Mouse (Mus musculus) mouse trophoblast stem cell (cell line): ENCODE measurements at regions not wholly inside any gene's neighbourhood (a gene's known extent, or its start where the extent isn't known, plus 50 kb on each side); places are given as distances from the start of the nearest gene placed in this dataset.

Experiments
- in situ Hi-C, 2 experiments: fragments of 300-500 bp; cut with MseI, MboI; formaldehyde crosslinking; loops; 2 replicates in 1 of 2; 3 replicates in 1 of 2; pipeline ENCODE4 v1.15.1; 2025

DNA sequence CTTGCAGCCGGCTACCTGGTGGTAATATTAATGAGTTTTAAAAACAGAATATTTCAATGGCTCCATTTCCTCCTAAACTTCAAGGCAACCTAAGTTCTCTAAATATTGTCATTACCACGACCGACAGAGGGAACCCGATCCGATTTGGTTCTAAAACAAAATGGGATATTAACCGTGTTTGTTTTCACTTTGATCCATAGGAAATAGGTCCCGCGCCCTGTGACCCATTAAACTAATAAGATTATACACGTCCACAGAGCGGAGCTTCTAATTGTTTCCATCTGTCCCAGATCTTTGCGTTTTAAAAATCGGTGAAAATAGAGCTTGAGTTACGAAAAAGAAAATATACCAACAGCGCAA, 254.8 kb upstream of the Nfe2l3 start:
- in situ Hi-C loops = no loop called here

DNA sequence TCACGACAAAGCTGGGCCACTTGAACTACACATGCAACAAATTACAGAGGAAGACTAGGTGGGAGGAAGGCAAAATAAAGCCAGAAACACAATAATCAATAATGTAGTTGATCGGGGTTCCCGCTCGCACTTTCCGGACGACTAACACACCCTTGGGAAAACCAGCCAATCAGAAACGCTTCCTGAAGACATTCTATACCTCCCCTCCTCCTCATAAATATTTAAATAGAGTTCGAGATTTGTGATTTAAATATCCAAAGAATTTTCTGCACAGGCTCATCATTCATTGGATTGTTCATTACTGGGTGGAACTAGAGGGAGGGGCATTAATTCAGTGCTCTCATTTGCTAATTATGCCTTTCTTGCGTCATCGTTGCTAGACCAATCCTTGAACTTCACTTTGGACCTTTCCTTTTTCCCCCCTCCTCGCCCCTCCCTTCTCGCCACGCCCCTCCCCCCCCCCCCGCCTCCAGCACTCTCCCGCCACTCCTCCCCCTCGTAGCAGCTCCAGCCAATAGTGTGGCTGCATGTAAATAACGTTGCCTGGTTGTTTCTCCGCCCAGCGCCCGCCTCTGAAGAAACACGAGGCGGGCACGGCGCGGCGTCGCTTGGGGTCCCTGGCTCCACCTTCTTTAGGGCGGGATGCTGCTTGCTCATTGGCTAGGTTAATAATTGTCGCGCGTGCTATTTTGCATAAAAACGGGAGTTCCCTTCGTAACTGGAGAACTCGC, 254.2 kb upstream of the Nfe2l3 start:
- in situ Hi-C loops = no loop called here

DNA sequence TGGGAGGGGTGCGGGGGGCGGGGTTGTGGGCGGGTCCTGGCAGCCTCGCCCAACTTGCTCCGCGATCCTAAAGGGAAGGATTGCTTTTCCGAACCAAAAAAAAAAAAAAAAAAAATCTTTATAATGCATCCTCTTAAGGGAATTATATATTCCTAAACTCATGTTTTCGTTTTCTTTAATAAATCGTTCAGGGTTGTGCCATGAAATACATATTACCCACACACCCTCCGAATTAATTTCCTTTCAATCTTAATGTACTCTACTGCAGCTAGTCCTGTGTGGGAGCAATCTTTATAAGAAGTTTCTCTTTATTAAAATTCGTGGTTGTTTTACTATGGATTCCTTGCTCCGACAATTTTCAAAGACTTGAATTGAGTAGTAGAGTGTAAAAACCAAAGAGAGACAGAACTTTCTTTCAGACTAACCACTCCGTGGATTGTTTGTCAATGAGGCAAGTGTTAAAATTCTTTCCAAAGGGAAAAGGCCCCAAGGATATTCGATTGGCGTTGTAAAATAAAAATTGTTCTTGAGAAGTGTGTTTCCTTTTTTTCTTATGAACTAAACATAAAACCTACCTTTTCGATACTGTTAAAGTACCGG, 253.6 kb upstream of the Nfe2l3 start:
- in situ Hi-C loops = no loop called here

DNA sequence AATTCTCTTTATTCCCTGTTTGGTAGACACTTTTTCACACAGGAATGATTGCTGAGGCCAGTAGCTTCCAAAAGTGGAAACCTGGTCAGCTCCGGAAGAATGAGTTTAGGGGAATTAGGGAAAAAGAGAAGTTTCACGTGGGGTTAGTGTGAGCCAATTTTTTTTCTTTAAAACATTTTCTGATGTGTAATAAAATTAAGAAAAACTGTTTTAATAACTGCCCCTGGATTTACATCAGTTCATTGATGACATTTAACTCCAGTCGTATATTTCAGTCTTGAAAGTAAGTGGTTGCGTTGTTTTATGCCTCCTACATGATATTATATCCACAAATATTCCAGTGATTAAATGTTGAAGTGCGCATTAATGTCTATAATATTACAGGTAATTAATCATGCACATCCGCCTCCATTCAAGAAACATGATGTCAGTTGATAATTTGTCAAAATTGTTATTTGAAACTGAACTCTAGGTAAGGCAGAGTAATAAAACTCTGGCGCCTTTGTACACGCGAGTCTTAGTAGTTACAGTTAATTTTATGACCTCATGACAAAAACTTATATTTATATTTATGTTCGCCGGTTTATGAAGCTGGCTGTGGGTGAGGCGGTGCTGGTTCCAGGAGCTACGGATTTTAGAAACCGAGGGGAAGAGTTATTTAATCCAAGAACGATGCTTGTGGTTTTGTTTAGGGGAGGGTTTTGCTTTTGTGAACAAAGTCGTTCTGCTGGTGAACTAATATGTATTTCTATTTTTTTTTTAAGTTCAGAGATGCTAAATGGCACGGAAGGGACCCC, 252.5 kb upstream of the Nfe2l3 start:
- in situ Hi-C loops = no loop called here

DNA sequence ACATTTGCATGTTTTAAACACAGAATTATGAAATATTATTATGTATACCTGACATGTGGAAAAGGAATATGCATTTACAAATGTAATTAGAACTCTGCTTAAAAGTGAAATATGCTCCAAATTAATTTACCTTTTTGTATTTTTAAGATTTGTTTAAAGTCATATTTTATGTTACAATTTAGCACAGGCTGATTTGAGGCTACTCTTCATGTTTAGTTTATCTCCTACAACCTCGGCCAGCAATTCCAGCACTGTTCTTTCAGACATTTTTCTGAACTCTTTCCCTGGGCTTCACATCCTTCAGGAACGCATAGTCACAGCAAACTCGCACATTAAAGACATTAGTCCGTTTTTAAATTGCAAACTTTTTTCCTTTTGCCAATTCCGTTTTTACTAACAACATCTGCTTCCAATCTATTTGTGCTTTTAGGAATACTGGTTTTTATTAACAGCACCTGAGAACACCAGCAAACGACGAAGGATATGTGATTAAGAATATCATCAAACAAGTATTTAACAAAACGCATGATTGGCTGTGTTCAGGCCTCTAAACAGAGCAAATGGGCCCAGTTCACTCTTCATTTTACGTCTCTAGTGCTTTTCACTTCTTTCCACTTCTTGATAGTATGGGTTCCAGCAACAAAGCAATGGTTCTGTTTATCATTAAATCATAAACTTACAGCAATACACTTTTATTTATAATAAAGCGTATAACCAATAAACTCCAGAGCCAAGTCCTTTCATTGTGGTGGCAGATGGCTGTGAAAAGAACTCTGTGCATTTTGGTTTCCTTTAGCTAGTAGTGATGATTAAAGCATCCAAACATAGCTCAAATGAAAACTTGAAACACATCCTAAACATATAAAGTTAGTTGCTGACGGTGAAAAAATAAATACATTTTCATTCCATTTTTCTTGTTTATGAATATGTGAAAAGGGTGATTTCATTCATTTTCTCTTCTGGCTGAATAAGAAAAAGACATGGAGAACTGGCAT, 251.3 kb upstream of the Nfe2l3 start:
- in situ Hi-C loops = no loop called here

DNA sequence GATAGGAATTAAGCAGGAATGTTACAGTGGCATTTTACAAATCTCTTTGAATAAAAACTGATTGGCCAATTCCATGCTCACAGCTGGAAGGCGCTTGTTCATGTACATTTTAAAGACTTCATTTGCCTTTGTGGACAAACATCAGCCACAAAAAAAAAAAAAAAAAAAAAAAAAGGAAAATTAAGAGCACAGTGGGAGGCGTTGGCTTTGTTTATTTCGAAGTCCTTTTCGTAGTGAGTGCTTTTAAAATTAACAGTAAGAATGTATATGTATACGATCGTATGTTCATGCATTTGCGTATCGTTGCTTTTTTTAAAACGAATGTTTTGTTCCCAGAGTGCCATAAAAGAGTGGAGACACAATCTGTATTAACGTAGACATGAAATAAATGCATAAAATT, 250.6 kb upstream of the Nfe2l3 start:
- in situ Hi-C loops = no loop called here

DNA sequence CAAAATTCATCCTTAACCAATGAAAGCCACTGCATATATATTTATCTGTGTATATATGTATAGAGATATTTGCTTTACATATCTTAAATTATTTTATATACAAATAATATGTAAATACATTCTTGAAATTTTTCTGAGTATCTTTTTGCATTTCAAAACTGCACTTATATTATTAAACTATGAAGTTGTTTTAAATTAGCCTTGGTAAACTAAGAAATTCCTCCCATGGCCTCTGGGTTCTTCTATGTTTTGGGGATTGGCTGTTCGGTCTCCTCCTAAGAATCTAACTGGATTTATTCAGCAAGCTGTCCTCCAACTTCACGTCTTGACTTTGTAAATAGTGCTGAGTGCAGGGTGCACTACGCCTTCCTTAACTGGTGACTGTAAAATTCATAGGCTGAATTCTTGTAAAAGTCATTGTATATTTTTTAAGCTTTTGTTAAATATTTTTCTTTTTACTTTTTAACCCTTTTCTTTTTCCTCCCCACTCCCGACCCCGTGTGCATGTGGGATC, 249.6 kb upstream of the Nfe2l3 start:
- in situ Hi-C loops = no loop called here

DNA sequence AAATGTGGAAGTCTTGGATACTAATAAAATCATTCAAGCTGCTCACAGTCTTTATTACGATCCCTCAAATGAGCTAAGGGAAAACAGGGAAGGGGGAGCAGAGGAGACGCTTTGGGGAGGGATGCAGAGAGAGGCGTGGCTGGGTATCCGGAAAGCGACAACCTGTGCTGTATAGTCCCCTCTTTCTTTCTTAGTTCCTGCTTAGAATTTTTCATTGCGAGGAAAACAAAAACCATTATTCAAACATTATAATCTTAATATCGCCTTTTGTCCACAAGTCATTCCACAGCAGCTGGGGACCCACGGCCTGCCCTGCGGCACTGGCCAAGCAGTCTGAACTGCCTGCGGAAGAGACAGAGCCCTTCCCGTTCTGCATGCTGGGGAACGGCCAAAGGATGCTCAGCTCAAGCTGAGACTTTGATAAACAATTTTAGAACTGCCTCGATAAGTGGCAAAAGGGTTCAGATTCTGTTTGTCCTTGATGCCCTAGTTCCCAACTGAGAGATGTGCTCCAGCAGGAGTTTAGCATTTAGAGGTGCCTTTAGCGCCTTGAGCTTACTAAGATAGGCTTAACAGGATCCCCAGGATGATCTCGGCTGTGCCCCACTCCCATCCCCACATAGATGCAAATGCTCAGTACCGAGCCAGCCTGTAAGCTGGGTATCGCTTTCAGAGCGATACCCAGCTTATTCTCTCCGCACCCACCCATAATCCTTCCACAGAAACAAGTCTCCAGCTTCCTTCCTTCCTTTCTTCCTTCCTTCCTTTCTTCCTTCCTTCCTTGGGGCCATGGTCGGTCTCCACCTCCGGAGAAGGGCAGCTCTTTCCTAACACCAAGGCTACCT, 248.7 kb upstream of the Nfe2l3 start:
- in situ Hi-C loops = no loop called here

DNA sequence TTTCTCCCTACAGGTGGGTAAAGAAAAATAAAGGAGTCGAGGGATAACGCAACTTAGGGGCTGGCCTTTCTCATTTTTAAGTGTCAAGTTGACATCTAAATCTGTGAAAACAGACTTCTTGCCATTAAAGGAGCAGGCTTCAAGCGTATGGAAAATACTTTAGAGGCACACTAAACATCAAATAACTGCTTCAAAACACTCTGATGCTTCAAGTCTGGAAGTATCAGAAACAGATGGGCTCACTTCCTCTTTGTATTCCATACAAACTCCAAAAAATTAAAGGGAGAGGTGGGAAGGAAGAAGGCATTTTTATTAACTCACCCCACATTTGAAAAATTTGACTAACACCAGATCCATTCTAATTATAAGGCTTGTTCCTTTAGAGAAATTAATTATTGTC, 248.0 kb upstream of the Nfe2l3 start:
- in situ Hi-C loops = no loop called here

DNA sequence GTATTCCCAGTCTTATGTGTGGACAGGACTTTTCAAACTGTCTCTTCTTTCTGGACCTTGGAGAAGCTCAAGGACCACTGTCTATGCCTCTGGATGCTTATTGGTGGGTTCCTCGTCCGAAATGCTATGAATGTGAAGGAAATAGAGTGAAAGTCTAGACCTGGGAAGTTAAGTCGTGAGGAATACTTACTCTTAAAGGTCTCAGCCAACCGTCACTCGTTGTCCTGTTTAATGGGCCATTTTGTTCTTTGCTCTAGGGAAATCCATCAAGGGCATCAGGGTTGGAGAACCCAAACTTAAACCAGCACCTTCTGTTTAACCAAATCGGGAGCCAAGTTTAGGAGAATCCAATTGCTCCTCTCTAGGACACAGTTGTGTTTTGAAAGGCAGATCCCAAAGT, 247.3 kb upstream of the Nfe2l3 start:
- in situ Hi-C loops = no loop called here

DNA sequence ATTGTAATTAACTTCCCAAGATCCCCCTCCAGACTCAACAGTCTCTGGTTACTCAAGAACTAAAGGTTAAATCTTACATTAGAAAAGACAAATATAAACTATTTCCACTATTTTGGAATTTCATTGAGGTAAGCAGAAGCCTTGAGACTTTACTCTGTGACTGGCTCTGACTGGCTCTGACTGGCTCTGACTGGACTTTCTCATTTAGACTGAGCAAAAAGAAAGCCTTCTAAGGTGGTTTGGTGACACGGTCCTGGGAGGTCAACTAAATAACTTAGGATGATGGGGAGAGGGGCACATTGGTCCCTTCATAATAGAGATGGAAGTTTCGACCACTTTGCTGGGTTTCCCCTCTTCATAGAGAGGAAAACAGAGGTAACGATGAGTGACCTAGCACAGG, 243.3 kb upstream of the Nfe2l3 start:
- in situ Hi-C loops = no loop called here

DNA sequence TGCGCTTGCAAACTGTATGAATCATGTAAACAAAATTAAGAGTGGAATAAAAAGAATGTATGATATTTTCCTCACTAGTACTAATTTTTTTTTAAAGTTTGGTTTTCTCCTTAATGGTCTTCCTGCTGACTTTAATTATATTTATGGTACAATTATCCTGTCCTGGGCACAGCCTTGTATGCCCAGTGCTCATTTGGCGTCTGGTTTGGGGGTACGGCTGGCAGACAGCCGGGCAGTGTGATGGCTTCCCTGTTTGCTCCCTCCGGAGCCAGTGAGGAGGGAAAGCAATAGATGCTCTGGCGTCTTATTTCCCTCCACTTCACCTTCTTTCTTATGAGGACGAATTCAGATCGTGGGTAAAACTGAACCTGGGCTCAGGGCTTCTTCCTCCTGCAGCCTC, 239.6 kb upstream of the Nfe2l3 start:
- in situ Hi-C loops = no loop called here

DNA sequence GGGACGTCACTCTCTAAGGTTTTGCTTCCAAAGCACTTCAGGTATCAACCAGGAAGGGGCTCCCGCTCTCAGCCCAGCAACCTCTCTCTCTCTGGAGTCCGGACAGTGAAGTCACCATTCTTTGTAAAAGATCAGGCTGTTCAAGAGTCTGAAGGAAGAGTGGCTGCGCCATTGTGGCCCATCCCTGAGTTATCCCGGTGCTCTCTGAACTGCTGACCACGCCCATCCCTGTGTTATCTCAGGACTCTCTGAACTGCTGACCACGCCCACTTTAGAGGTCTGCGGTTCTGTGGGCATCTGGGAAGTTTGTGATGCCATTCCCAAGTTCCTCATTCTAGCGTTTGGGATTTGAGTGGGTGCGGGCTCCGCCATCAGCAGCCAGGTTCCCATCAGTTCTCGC, 239.1 kb upstream of the Nfe2l3 start:
- in situ Hi-C loops = no loop called here

DNA sequence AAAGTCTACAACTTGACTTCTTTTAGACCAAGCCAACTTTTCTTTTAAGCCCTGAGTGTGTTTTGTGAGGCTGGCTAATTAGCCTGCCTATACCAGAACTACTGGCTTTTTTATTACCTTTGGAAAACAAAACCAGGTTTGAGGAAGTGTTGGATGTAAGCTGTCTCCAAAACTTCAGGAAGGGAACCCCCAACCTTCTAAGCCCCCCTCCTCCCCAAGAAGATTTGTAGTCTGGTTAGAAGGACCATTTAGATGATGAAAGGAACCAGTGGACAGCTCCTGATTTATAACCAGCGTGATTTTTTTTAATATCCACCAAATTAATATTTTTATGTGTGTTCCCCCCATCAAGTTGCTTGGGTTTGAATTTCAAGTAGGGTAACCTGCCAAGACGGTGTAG, 236.1 kb upstream of the Nfe2l3 start:
- in situ Hi-C loops = no loop called here

DNA sequence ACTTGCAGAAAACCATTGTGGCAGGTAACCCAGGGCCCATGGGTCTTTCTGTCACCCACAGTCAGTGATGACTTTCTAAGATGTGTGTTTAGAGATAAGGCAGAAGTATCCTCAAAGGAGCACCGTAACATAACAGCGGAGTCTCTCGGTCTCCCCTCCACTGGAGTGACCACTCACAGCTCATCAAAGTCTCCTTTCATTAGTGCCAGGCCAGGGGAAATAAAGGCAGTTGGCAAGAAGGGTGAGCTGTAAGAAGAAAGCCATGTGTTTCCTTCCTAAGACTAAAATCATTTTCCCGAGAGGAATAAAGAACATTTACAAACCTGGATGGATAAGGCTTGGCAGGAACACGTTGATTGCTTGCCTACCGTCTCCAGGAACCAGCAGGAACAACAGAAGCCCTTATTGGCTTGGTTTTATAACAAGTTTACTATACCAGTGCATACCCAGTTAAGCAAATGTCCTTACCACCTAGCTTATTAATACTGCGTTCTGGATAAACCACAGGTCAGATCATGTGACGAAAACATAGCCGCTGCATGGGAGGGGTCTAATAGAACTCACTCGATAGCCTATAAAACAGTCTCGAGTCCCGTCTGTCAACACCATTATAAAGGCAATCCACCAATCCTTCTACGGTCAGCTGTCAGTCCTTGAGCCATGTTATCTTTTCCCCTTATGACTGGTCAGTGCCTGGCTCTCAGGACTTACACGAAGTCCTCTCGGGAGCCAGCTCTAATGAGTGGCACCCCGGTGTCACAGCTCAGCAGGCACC, 235.3 kb upstream of the Nfe2l3 start:
- in situ Hi-C loops = no loop called here

DNA sequence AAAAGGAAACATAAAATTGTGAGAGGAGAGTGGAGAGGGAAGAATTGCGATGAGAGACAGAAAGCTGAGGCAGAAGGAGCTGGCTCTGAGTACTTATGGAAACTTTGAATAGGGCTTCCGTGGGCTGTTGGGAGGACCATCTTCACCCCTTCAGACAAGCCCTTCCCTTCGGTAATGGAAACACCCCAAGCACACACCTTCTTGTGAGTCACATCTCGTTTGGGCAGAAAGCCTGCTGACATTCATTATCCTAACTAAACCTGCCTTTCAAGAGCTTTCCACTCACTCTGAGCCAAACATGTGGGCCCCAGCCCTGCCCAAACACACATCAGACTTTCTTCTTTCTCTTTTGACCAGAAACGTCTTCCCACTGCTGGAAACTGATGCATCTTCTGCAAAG, 232.3 kb upstream of the Nfe2l3 start:
- in situ Hi-C loops = loop anchor here (10.0 kb wide), 3 partner anchors 165 to 385 kb away; no protein-coding TSS in a partner anchor

DNA sequence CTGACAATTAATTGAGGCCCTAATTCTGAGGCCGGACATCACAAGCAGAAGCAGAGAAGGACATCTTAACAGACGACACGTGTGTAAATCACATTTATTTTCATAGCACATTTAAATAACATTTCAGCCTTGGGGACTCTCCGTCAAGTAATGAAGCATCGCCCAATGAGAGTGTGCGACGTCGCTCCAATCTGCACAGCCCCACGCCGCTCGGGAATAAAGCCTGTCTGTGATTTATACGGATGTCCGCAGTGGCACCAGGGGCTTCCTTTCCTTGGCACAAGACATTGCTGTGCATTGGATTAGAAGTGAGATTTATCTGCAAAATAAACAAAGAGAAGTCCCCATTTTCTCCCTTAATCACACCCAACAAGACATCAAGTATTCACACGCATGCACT, 231.6 kb upstream of the Nfe2l3 start:
- in situ Hi-C loops = loop anchor here (10.0 kb wide), 3 partner anchors 164 to 384 kb away; no protein-coding TSS in a partner anchor

DNA sequence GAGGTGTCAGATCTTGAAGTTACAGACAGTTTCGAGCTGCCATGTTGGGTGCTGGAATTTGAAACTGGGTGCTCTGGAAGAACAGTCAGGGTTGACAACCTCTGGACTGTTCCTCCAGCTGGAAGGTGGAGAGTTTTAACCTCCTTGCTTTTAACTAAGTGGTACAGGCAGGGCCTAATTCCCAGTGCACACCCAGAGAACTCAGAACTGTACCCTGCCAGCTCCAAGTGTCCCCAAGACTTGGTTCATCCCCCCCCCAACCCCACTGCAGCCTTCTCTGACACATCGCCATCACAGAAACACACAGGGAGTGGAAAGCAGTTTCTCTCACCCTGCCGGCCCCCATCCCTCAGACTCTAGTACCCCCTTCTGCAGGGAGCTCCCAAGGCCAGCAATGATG, 228.2 kb upstream of the Nfe2l3 start:
- in situ Hi-C loops = loop anchor here (10.0 kb wide), 3 partner anchors 160 to 380 kb away; no protein-coding TSS in a partner anchor

DNA sequence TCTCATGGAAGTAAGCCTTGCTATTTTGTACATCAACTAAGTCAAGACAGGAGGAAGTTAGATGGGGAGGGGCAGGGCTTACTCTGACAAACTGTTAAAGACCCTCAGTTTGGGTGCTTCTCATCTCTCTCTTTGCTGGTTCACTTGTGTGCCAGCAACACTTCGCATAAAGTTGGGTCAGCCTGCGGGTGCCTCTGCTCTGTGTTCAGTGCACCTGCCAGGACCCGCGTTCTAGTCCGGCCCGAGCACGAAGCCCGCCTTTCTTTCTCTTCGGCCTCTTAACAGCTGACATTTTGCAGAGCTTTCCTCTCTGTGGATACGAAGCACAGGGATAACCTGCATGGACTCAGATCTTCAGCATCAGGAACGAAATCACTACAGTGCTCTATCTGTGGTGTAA, 227.1 kb upstream of the Nfe2l3 start:
- in situ Hi-C loops = loop anchor here (5.0 to 10.0 kb wide), 4 partner anchors 159 to 379 kb away; no protein-coding TSS in a partner anchor
